Mouse (Mus musculus) forebrain, postnatal 0 days (tissue): ENCODE measurements around the gene Gpatch2l. TPM values are rescaled to one million over a fixed set of nuclear protein-coding genes. Genes with fewer than 3 reads are reported as not detected.

Experiments
- ATAC-seq: fragments of 200-750 bp; cut with Nextera tagmentation; 2 replicates; pipeline ENCODE4 v1.8.0; 2017; ENCODE audit warnings: mild to moderate bottlenecking, moderate library complexity
- DNase-seq: peaks from one replicate; pipeline ENCODE4 v3.0.0-alpha.2; 2015
- H3K27ac ChIP-seq: fragments of 300-500 bp; sonication (generic); 2 replicates; pipeline ENCODE4 v1.5.1; 2014; ENCODE audit warnings: low read depth, mild to moderate bottlenecking, antibody characterized with exemption, low read length, moderate library complexity, mixed read lengths
- H3K27me3 ChIP-seq: fragments of 300-500 bp; sonication (generic); 2 replicates; pipeline ENCODE4 v1.6.1; 2014; ENCODE audit warnings: mild to moderate bottlenecking, low read length, mixed read lengths; ENCODE audit not compliant: insufficient read depth
- H3K36me3 ChIP-seq: fragments of 300-500 bp; sonication (generic); 2 replicates; pipeline ENCODE4 v1.6.1; 2014; ENCODE audit warnings: mild to moderate bottlenecking, moderate library complexity; ENCODE audit not compliant: insufficient read depth
- H3K4me1 ChIP-seq: fragments of 300-500 bp; sonication (generic); 2 replicates; pipeline ENCODE4 v1.6.1; 2014; ENCODE audit warnings: antibody characterized with exemption; ENCODE audit not compliant: insufficient read depth
- H3K4me2 ChIP-seq: fragments of 300-500 bp; sonication (generic); 2 replicates; pipeline ENCODE4 v1.6.1; 2014; ENCODE audit warnings: low read depth, mild to moderate bottlenecking, moderate library complexity
- H3K4me3 ChIP-seq: fragments of 300-500 bp; sonication (generic); 2 replicates; pipeline ENCODE4 v1.5.1; 2014; ENCODE audit warnings: low read depth, low read length, mixed read lengths
- H3K9ac ChIP-seq: fragments of 300-500 bp; sonication (generic); 2 replicates; pipeline ENCODE4 v1.6.1; 2014; ENCODE audit warnings: mild to moderate bottlenecking
- H3K9me3 ChIP-seq: fragments of 300-500 bp; sonication (generic); 2 replicates; pipeline ENCODE4 v1.6.1; 2016; ENCODE audit warnings: low read length
- CTCF ChIP-seq: sonication (generic); IDR thresholded peaks from 2 replicates; pipeline ENCODE4 v1.5.1; 2016; ENCODE audit warnings: antibody characterized with exemption, control low read depth, low read depth
- WGBS: fragments of 180-500 bp; shearing (Covaris S2); extraction: QIAGEN DNeasy Blood & Tissue Kit; methylation state at CpG from one replicate; pipeline ENCODE4 v1.1.7; 2014; 5-methylcytosine and 5-hydroxymethylcytosine counted together
- polyA plus RNA-seq: library from polyadenylated mRNA; unstranded; fragments of >200 nt; fragmentation: Nextera tagmentation; extraction: Ambion mirVana; gene quantifications from 2 replicates; pipeline ENCODE4 v1.2.1, GENCODE M21; 2015
- total RNA-seq: library from RNA; depleted of rRNA; stranded (reverse); fragments of >200 nt; gene quantifications from 2 replicates; pipeline ENCODE4 v1.2.3, GENCODE M21; 2014

Gene Gpatch2l
- total and polyA plus RNA-seq, 2 experiments from 2014 or later, result 21.5 to 41.0 TPM

GRCm38 (mm10) chr12:86276463-86276862 lies 34.8 kb downstream of the Gpatch2l start:
- H3K4me2 ChIP-seq, result no peak overlapping the region
- peak; percentile 18; the same call in 1 of the 2 replicates for ATAC-seq
- no peak for DNase-seq
- no peak overlapping the region for H3K4me3 ChIP-seq
- 72% methylated on average over 2 of the region's 2 CpGs for WGBS
- no peak overlapping the region for H3K27ac ChIP-seq
- H3K36me3 ChIP-seq, result peaks cover 8% of the 10 kb centered on the region; the same call in 1 of the 2 replicates
- no peak overlapping the region for H3K9ac ChIP-seq
- no peaks in the 10 kb centered on the region for H3K27me3 ChIP-seq
- H3K4me1 ChIP-seq, result no peaks in the 10 kb centered on the region
- no peak for TF ChIP-seq CTCF
- H3K9me3 ChIP-seq, result no peaks in the 10 kb centered on the region

- Histone ChIP-seq H3K4me1 (no peaks in the 10 kb centered on the region), H3K27me3 (no peaks in the 10 kb centered on the region), H3K27ac (0 out of 2 replicates have a peak overlapping the region, but pooled peaks have one; percentile 23), H3K4me3 (no peak overlapping the region), H3K4me2 (no peak overlapping the region), H3K9ac (no peak overlapping the region), H3K9me3 (no peaks in the 10 kb centered on the region), H3K36me3 (peaks cover 9% of the 10 kb centered on the region; the same call in 1 of the 2 replicates)
- WGBS, result 37% methylated on average over 5 of the region's 5 CpGs
- ATAC-seq (peak; percentile 95), DNase-seq (peak; percentile 73)
- no peak for TF ChIP-seq CTCF
Measured at GRCm38 (mm10) chr12:86276895-86277294, 35.2 kb downstream of the Gpatch2l start.

DNA sequence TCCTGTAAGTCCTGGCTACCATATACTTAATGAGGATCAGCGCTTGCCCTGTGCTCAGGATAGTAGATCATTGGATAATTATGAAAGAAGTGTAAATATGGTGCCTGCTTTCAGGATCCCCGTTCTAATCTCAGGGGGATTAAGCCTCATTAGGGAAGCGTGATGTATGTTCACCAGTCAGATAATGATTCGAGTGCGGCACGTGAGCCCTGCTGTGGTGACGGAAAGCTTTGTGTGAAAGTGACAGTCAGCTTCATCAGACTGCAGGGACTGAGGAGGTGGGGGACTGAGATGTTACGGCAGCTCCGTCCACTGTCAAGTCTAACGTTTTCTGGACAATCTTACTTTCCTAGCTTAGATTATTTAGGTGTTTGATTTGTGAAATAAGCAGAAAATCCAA lies 38.3 kb downstream of the Gpatch2l start:
- DNase-seq (no peak), ATAC-seq (no peak)
- TF ChIP-seq CTCF, result no peak
- no peak overlapping the region for H3K4me3 ChIP-seq
- H3K27ac ChIP-seq, result no peak overlapping the region
- no peaks in the 10 kb centered on the region for H3K4me1 ChIP-seq
- no peak overlapping the region for H3K9ac ChIP-seq
- H3K4me2 ChIP-seq, result no peak overlapping the region
- H3K27me3 ChIP-seq, result no peaks in the 10 kb centered on the region
- 33% methylated on average over 10 of the region's 10 CpGs for WGBS
- peaks cover 21% of the 10 kb centered on the region for H3K36me3 ChIP-seq
- no peaks in the 10 kb centered on the region for H3K9me3 ChIP-seq

DNA sequence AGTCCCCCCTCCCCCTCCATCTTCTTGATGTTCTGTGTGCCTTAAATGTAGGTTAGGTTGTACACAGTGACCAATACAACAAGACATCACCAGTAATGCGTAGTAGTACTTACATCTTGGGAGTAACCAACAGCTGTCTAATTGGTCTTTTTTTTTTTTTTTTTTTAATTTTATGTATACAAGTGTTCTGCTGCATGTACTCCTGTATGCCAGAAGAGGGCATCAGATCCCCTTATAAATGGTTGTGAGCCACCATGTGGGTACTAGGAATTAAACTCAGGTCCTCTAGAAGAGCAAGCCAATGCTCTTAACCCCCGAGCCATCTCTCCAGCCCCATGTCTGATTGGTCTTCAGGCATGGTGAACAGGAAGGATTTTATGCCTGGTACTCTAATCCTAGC lies 44.0 kb downstream of the Gpatch2l start:
- DNase-seq, result no peak
- Histone ChIP-seq H3K4me1 (no peaks in the 10 kb centered on the region), H3K4me3 (no peak overlapping the region), H3K27ac (no peak overlapping the region), H3K4me2 (no peak overlapping the region), H3K9ac (no peak overlapping the region), H3K9me3 (no peaks in the 10 kb centered on the region), H3K36me3 (peaks cover 44% of the 10 kb centered on the region), H3K27me3 (no peaks in the 10 kb centered on the region)
- no peak for TF ChIP-seq CTCF
- WGBS, result 100% methylated on average over 2 of the region's 2 CpGs
- no peak for ATAC-seq

- H3K9me3 ChIP-seq, result no peaks in the 10 kb centered on the region
- no peak overlapping the region for H3K27ac ChIP-seq
- no peak overlapping the region for H3K4me2 ChIP-seq
- no peak overlapping the region for H3K4me3 ChIP-seq
- no peak overlapping the region for H3K9ac ChIP-seq
- 0 out of 2 replicates have a peak, but pooled peaks cover 3% of the 10 kb centered on the region for H3K36me3 ChIP-seq
- H3K4me1 ChIP-seq, result no peaks in the 10 kb centered on the region
- DNase-seq, result no peak
- TF ChIP-seq CTCF, result peak; percentile 18
- H3K27me3 ChIP-seq, result no peaks in the 10 kb centered on the region
- WGBS, result 82% methylated on average over 10 of the region's 10 CpGs
- ATAC-seq, result no peak
Measured at GRCm38 (mm10) chr12:86297450-86297849, 55.8 kb downstream of the Gpatch2l start.

DNA sequence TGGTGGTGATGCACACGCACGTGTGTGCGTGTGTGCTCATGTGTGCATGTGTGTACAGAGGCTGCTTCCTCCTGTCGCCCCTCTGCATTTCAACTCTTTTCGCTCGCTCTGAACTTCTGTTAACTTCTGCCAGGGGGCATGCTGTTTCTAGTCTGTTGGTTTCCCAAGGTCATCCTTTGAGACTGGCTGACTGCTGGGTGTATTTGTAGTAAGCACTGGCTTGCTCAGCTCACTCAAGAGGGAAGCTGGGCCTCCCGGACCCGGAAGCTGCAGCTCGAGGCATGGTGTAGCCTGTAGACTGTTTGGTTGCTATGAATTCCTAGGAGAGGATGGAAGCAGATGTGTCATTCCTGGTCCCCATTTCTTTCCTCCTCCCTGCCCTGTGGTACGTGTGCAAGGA lies 61.3 kb downstream of the Gpatch2l start:
- H3K27ac ChIP-seq, result no peak overlapping the region
- no peak overlapping the region for H3K4me2 ChIP-seq
- 93% methylated on average over 10 of the region's 10 CpGs for WGBS
- H3K27me3 ChIP-seq, result no peaks in the 10 kb centered on the region
- no peaks in the 10 kb centered on the region for H3K4me1 ChIP-seq
- TF ChIP-seq CTCF, result no peak
- no peaks in the 10 kb centered on the region for H3K9me3 ChIP-seq
- no peak overlapping the region for H3K9ac ChIP-seq
- no peak for DNase-seq
- no peaks in the 10 kb centered on the region for H3K36me3 ChIP-seq
- ATAC-seq, result no peak
- H3K4me3 ChIP-seq, result no peak overlapping the region

DNA sequence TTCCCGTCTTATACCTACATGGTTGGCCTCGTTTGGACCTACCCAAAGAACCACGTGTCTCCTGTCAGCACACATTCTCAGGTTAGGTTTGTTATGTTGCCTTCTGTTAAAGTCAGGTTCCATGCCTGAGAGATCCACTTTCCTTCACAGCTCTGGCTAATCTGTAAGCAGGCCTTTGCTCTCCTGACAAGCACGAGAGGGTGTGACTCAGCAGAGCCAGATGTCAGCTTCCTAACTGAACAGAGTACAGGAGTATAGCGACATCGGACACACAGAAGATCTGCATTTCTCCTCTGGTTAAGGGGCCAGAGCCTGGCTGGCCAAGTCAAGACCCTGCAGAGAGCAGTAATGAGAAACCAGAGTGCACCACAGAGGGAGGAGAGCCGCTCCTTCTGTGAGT lies 63.4 kb downstream of the Gpatch2l start:
- no peaks in the 10 kb centered on the region for H3K9me3 ChIP-seq
- no peaks in the 10 kb centered on the region for H3K27me3 ChIP-seq
- no peak overlapping the region for H3K4me3 ChIP-seq
- H3K9ac ChIP-seq, result no peak overlapping the region
- H3K4me1 ChIP-seq, result no peaks in the 10 kb centered on the region
- H3K36me3 ChIP-seq, result no peaks in the 10 kb centered on the region
- no peak overlapping the region for H3K27ac ChIP-seq
- no peak for TF ChIP-seq CTCF
- ATAC-seq (no peak), DNase-seq (no peak)
- WGBS, result 75% methylated on average over 7 of the region's 7 CpGs
- no peak overlapping the region for H3K4me2 ChIP-seq
